In the genomic region with DNA sequence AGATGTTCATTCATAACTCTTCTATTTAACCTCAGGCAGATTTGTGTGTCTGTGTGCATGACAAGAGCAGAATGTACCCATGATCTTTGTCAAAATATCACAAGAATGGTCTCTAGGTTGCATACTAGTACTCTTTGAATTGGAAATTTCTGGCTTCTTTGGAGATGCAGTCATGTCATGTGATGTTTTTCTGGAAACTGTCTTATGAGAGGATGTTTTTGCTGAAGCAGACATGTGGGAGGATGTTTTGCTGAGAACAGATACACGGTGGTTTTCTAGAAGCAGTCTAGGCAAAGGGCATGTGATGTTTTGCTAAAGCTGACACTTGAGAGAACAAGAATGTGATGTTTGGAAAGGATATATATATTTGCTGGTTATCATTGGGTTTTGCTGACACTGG, we compare ENCODE assay signal across 17 mouse cellular contexts. TPM values are rescaled to one million over a fixed set of nuclear protein-coding genes. Genes with fewer than 3 reads are reported as not detected.
"Had no signal": no experiment of that assay in that cellular context is flagged by ENCODE, and none has a peak within 500 bp of the region (broad histone marks: within the 10 kb centered on the region; RNA-seq: fewer than 3 reads in every experiment).

No protein-coding gene starts in this region.

- DNase-seq: kidney, adult 2 months; kidney, postnatal 25 days; lung, adult 2 months; right cerebral cortex, adult 18-20 months; spleen, adult 18-20 months had no signal

- H3K4me3 ChIP-seq: left cerebral cortex, adult 2 months; limb, embryonic 10.5 days; liver, embryonic 15.5 days; midbrain, embryonic 12.5 days had no signal

- ATAC-seq: lung, postnatal 0 days; midbrain, embryonic 16.5 days had no signal

- H3K36me3 ChIP-seq: limb, embryonic 10.5 days; liver, embryonic 15.5 days; midbrain, embryonic 12.5 days had no signal

- H3K27me3 ChIP-seq: liver, embryonic 15.5 days; midbrain, embryonic 12.5 days had no signal

- H3K4me1 ChIP-seq: liver, embryonic 15.5 days; midbrain, embryonic 12.5 days had no signal

- H3K27ac ChIP-seq: left cerebral cortex, adult 2 months; limb, embryonic 10.5 days; liver, embryonic 15.5 days; macrophage; midbrain, embryonic 12.5 days had no signal

RNA-seq across cellular contexts. Expression of a gene that starts 13.6 kb away (rescaled TPM):
- total RNA-seq: megakaryocyte-erythroid progenitor cell, adult 5-6 weeks had no signal
- polyA plus RNA-seq: kidney, embryonic 16.5 days; limb, embryonic 10.5 days; liver, embryonic 11.5 days; liver, embryonic 15.5 days; lung, postnatal 0 days; midbrain, embryonic 12.5 days; midbrain, embryonic 16.5 days; neural tube, embryonic 14.5 days; stomach, embryonic 16.5 days had no signal

RNA-seq across cellular contexts. Expression of a gene that starts 23.2 kb away (rescaled TPM):
- polyA plus RNA-seq: neural tube, embryonic 14.5 days had no signal
